Mouse (Mus musculus) embryonic facial prominence, embryonic 11.5 days (tissue): ENCODE measurements around the gene Vdac2. TPM values are rescaled to one million over a fixed set of nuclear protein-coding genes. Genes with fewer than 3 reads are reported as not detected.

Experiments used
- ATAC-seq: fragments of 200-750 bp; cut with Nextera tagmentation; replicated peaks from 2 replicates; pipeline ENCODE4 v1.8.0; 2017; ENCODE audit warnings: low read depth; ENCODE audit not compliant: insufficient number of reproducible peaks, low FRiP score, low TSS enrichment
- DNase-seq: peaks from one replicate; pipeline ENCODE4 v3.0.0-alpha.2; 2015; ENCODE audit warnings: low spot score
- H3K27ac ChIP-seq: fragments of 300-500 bp; sonication (generic); replicated peaks from 2 replicates; pipeline ENCODE4 v1.5.1; 2014; ENCODE audit warnings: mild to moderate bottlenecking, low read depth, low read length, control low read depth
- H3K27me3 ChIP-seq: fragments of 300-500 bp; sonication (generic); 2 replicates; pipeline ENCODE4 v1.6.1; 2014; ENCODE audit warnings: mild to moderate bottlenecking, low read length, moderate library complexity, mixed read lengths; ENCODE audit not compliant: control insufficient read depth, insufficient read depth
- H3K36me3 ChIP-seq: fragments of 300-500 bp; sonication (generic); replicated peaks from 2 replicates; pipeline ENCODE4 v1.6.1; 2014; ENCODE audit warnings: low read depth, mild to moderate bottlenecking, low read length, moderate library complexity, mixed read lengths; ENCODE audit not compliant: control insufficient read depth, insufficient read depth
- H3K4me1 ChIP-seq: fragments of 300-500 bp; sonication (generic); 2 replicates; pipeline ENCODE4 v1.6.1; 2014; ENCODE audit warnings: low read length, mixed read lengths; ENCODE audit not compliant: control insufficient read depth, insufficient read depth
- H3K4me2 ChIP-seq: fragments of 300-500 bp; sonication (generic); 2 replicates; pipeline ENCODE4 v1.6.1; 2014; ENCODE audit warnings: low read depth, mild to moderate bottlenecking, control low read depth, low read length, moderate library complexity
- H3K4me3 ChIP-seq: fragments of 300-500 bp; sonication (generic); 2 replicates; pipeline ENCODE4 v1.5.1; 2014; ENCODE audit warnings: low read depth, low read length, control low read depth
- H3K9ac ChIP-seq: fragments of 300-500 bp; sonication (generic); replicated peaks from 2 replicates; pipeline ENCODE4 v1.6.1; 2014; ENCODE audit warnings: mild to moderate bottlenecking, control low read depth, low read length
- H3K9me3 ChIP-seq: fragments of 300-500 bp; sonication (generic); replicated peaks from 2 replicates; pipeline ENCODE4 v1.6.1; 2016; ENCODE audit warnings: mild to moderate bottlenecking, low read length, inconsistent platforms, mixed read lengths; ENCODE audit not compliant: control insufficient read depth
- WGBS: fragments of 180-500 bp; shearing (Covaris S2); extraction: QIAGEN DNeasy Blood & Tissue Kit; methylation state at CpG from one replicate; pipeline ENCODE4 v1.1.7; 2014; 5-methylcytosine and 5-hydroxymethylcytosine counted together
- polyA plus RNA-seq: library from polyadenylated mRNA; unstranded; fragments of >200 nt; fragmentation: Nextera tagmentation; extraction: Ambion mirVana; gene quantifications from 2 replicates; pipeline ENCODE4 v1.2.1, GENCODE M21; 2014

The Vdac2 gene
- polyA plus RNA-seq, 1 experiment from 2014 or later = 310 TPM

GRCm38 (mm10) chr14:21800641-21801040 is 24.4 kb upstream of the Vdac2 start:
- Histone ChIP-seq H3K4me1 (no peaks in the 10 kb centered on the region), H3K9ac (no peak overlapping the region), H3K27ac (no peak overlapping the region), H3K27me3 (no peaks in the 10 kb centered on the region), H3K4me3 (no peak overlapping the region), H3K9me3 (no peaks in the 10 kb centered on the region), H3K4me2 (no peak overlapping the region), H3K36me3 (no peaks in the 10 kb centered on the region)
- ATAC-seq (no peak), DNase-seq (no peak)
- WGBS = 95% methylated on average over 4 of the region's 4 CpGs

DNA sequence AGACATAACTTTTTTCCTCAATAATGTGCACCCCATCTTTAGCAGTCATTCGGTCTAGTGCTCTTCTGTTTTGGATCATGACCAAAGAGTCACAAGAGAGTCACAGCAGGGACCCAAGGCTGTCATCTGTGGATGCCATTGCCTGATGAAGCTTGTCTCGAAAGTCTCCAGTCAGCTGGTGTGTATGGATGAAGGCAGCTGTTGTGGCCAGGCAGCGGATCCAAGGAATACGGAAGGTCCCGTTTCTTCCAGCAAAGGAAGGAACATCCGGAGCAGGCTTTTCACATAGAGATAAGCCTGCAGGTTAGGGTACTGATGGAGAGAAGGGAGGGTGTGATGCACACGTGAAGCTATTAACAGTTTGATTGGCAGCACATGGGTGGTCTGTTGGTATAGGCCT is 23.4 kb upstream of the Vdac2 start:
- H3K36me3 ChIP-seq = no peaks in the 10 kb centered on the region
- H3K27me3 ChIP-seq = no peaks in the 10 kb centered on the region
- no peak overlapping the region for H3K4me2 ChIP-seq
- no peak overlapping the region for H3K9ac ChIP-seq
- no peak overlapping the region for H3K4me3 ChIP-seq
- WGBS = 85% methylated on average over 7 of the region's 7 CpGs
- ATAC-seq (no peak), DNase-seq (no peak)
- no peaks in the 10 kb centered on the region for H3K9me3 ChIP-seq
- H3K4me1 ChIP-seq = no peaks in the 10 kb centered on the region
- H3K27ac ChIP-seq = no peak overlapping the region

GRCm38 (mm10) chr14:21802543-21803206 is 22.4 kb upstream of the Vdac2 start:
- Histone ChIP-seq H3K36me3 (no peaks in the 10 kb centered on the region), H3K4me1 (no peaks in the 10 kb centered on the region), H3K4me2 (no peak overlapping the region), H3K4me3 (no peak overlapping the region), H3K9ac (no peak overlapping the region), H3K27ac (no peak overlapping the region), H3K27me3 (no peaks in the 10 kb centered on the region), H3K9me3 (no peaks in the 10 kb centered on the region)
- 94% methylated on average over 6 of the region's 6 CpGs for WGBS
- no peak for ATAC-seq
- DNase-seq = no peak

DNA sequence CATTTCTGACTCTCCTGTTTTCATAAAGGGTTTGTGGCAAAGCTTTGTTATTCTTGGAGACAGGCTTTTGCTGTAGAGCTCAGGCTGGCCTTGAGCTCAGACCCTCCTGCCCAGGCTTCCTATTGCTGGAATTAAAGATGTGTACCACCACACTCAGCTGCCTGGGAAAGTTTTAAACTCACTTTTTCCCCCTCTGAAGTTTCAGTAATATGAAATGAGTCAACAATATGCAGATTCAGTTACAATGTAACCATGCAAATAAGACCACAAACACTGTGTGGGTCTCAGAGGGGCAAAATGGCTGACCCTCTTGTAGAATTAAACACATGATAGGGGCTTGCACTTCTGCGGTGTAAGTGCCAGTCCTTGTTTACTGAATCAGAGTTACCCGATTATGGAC is 18.8 kb upstream of the Vdac2 start:
- no peak for DNase-seq
- 91% methylated on average over 2 of the region's 2 CpGs for WGBS
- H3K4me3 ChIP-seq = no peak overlapping the region

GRCm38 (mm10) chr14:21806631-21807160 is 18.3 kb upstream of the Vdac2 start:
- Histone ChIP-seq H3K9me3 (no peaks in the 10 kb centered on the region), H3K27me3 (no peaks in the 10 kb centered on the region), H3K4me3 (no peak overlapping the region), H3K36me3 (no peaks in the 10 kb centered on the region), H3K27ac (no peak overlapping the region), H3K4me2 (no peak overlapping the region), H3K4me1 (no peaks in the 10 kb centered on the region), H3K9ac (no peak overlapping the region)
- 91% methylated on average over 3 of the region's 3 CpGs for WGBS
- no peak for ATAC-seq
- no peak for DNase-seq

More for the DNA sequence above, 18.8 kb upstream of the Vdac2 start:
- no peaks in the 10 kb centered on the region for H3K27me3 ChIP-seq
- no peaks in the 10 kb centered on the region for H3K9me3 ChIP-seq
- H3K36me3 ChIP-seq = no peaks in the 10 kb centered on the region
- no peak overlapping the region for H3K9ac ChIP-seq
- H3K4me2 ChIP-seq = no peak overlapping the region
- H3K27ac ChIP-seq = no peak overlapping the region
- no peaks in the 10 kb centered on the region for H3K4me1 ChIP-seq
- no peak for ATAC-seq

DNA sequence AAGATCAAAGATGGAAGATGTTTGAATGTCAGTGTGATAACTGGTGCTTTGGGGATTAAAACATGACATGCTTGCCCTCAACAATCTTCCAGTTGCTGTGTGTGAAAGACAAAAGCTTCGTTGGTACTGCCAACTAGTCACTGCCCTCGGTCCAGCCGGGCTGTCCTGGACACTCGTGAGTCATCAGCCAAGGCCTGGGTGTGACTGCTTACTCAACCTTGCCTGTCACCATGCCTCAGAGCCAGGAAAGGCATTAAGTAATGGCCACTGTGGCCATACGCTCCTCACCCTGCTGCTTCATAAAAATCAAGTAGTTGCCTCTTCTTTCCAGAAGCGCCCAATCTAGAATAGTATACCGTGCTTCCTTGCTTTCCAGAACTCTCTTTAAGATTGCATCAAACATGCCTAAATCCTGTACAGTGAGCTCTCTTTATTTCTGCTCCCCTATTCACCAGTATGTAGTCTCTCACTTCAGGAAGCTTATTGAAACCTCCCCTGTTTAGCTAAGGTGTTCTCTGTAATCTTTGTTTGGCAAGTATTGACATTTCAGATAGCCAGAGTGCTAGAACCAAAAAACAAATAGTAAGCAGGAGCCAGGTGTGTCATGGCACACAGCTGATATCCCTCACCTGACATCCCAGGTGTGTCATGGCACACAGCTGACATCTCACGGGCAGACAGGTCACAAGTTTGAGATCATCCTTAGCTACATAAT is 16.7 kb upstream of the Vdac2 start:
- Histone ChIP-seq H3K4me1 (no peaks in the 10 kb centered on the region), H3K4me2 (no peak overlapping the region), H3K4me3 (no peak overlapping the region), H3K27ac (no peak overlapping the region), H3K27me3 (no peaks in the 10 kb centered on the region), H3K9ac (no peak overlapping the region), H3K9me3 (no peaks in the 10 kb centered on the region), H3K36me3 (no peaks in the 10 kb centered on the region)
- DNase-seq (no peak), ATAC-seq (no peak)
- 89% methylated on average over 8 of the region's 8 CpGs for WGBS

- no peak for ATAC-seq
- H3K4me3 ChIP-seq = no peak overlapping the region
- H3K4me1 ChIP-seq = no peaks in the 10 kb centered on the region
- H3K27me3 ChIP-seq = no peaks in the 10 kb centered on the region
- no peak overlapping the region for H3K9ac ChIP-seq
- WGBS = 87% methylated on average over 2 of the region's 2 CpGs
- H3K36me3 ChIP-seq = no peaks in the 10 kb centered on the region
- H3K4me2 ChIP-seq = no peak overlapping the region
- no peak overlapping the region for H3K27ac ChIP-seq
- DNase-seq = no peak
- no peaks in the 10 kb centered on the region for H3K9me3 ChIP-seq
These were observed 15.6 kb upstream of the Vdac2 start for GRCm38 (mm10) chr14:21809418-21809817.

DNA sequence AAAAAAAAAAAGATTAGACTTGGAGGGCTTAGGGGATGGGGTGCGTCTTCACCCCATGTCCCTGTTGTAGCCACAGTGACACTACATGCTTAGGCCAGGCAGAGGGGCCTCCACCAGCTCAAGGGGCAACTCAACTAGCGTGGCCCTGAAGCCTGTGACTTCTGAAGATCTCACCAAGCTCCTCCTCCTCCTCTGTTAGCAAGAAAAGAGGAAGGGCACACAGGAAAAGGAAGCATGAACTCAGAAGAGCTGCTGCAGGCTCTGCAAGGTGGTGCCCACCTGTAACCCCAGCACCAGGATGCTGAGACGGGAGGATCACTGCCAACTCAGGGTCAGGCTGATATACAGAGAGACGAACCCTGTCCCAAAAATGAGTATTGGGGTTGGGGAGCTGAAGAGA is 13.7 kb upstream of the Vdac2 start:
- H3K36me3 ChIP-seq = no peaks in the 10 kb centered on the region
- H3K9ac ChIP-seq = no peak overlapping the region
- H3K4me3 ChIP-seq = no peak overlapping the region
- H3K27me3 ChIP-seq = no peaks in the 10 kb centered on the region
- no peak overlapping the region for H3K4me2 ChIP-seq
- no peaks in the 10 kb centered on the region for H3K4me1 ChIP-seq
- H3K27ac ChIP-seq = no peak overlapping the region
- no peak for DNase-seq
- 85% methylated on average over 4 of the region's 4 CpGs for WGBS
- no peaks in the 10 kb centered on the region for H3K9me3 ChIP-seq
- no peak for ATAC-seq
